Comparison of ENCODE assay signal across 8 mouse cellular contexts in the genomic region with DNA sequence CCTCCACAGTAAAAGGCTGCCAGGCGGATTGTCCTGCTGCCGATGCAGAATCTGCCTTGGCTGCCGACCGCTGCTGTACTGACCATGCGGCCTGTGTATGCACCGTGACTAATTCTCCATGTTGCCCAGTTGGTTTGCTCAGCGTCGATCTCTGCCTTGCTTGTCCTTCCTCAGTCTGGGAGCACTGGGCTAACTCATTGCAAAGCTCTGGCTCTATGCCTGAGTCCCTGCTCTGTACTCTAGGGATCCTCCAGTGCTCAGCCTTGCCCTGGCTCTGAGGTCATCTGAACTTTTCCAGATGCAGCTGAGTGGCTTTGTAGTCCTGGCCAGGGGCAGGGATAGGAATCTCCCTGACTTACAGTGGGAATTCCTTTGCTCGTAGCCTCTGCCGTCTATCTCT. TPM values are rescaled to one million over a fixed set of nuclear protein-coding genes. Genes with fewer than 3 reads are reported as not detected.
A peak's percentile ranks its signal among the peaks of the same experiment; 100 is the strongest.
DNase-seq lines count a peak whose midpoint lies in the region; ATAC-seq and TF ChIP-seq lines count a peak whose summit lies in the region.

No protein-coding gene starts in this region.

- no peak for DNase-seq in lung, postnatal 14 days
- peak; percentile 64 for DNase-seq in embryo, embryonic 10.5 days (ENCODE audit: low spot score)
- peak; percentile 77 to 80 for DNase-seq in kidney, postnatal 36 days
- no peak for DNase-seq in spleen, adult 18-20 months
- DNase-seq in left cerebral cortex, adult 2 months (ENCODE audit: extremely low spot score in 1 of 2, low spot score in 2 of 2), result no peak

- 60% methylated on average over 10 of the region's 10 CpGs for WGBS in lung, embryonic 16.5 days
- WGBS in heart, embryonic 12.5 days, result 42% methylated on average over 10 of the region's 10 CpGs

- no peak overlapping the region for H3K9ac ChIP-seq in lung, embryonic 16.5 days (ENCODE audit: low read length)
- H3K9ac ChIP-seq in heart, embryonic 12.5 days, result no peak overlapping the region

- H3K36me3 ChIP-seq in lung, embryonic 16.5 days (ENCODE audit: control insufficient read depth, insufficient read depth, low read length), result no peaks in the 10 kb centered on the region
- no peaks in the 10 kb centered on the region for H3K36me3 ChIP-seq in heart, embryonic 12.5 days

- peaks cover 52% of the 10 kb centered on the region for H3K4me1 ChIP-seq in lung, embryonic 16.5 days (replicated peaks; ENCODE audit: control insufficient read depth, insufficient read depth, low read length)
- H3K4me1 ChIP-seq in heart, embryonic 12.5 days (replicated peaks), result peaks cover 76% of the 10 kb centered on the region

- no peaks in the 10 kb centered on the region for H3K27me3 ChIP-seq in lung, embryonic 16.5 days (ENCODE audit: control insufficient read depth, insufficient read depth, low read depth, low read length)
- no peaks in the 10 kb centered on the region for H3K27me3 ChIP-seq in heart, embryonic 12.5 days (replicated peaks)

- no peaks in the 10 kb centered on the region for H3K9me3 ChIP-seq in lung, embryonic 16.5 days (ENCODE audit: control insufficient read depth, low read length)
- H3K9me3 ChIP-seq in heart, embryonic 12.5 days (replicated peaks), result no peaks in the 10 kb centered on the region

- 0 out of 2 replicates have a peak overlapping the region, but pooled peaks have one; percentile 16 for H3K27ac ChIP-seq in lung, embryonic 16.5 days (ENCODE audit: low read length)
- peak overlapping the region; percentile 39; the same call in 1 of the 2 replicates for H3K27ac ChIP-seq in heart, embryonic 12.5 days (ENCODE audit: poor library complexity, severe bottlenecking)
- no peak overlapping the region for H3K27ac ChIP-seq in left cerebral cortex, adult 2 months

- no peak for TF ChIP-seq CTCF in left cerebral cortex, adult 2 months (IDR thresholded peaks at IDR 0.05)

- H3K4me3 ChIP-seq in lung, embryonic 16.5 days (ENCODE audit: low read length), result no peak overlapping the region
- no peak overlapping the region for H3K4me3 ChIP-seq in heart, embryonic 12.5 days
- H3K4me3 ChIP-seq in left cerebral cortex, adult 2 months, result no peak overlapping the region

- no peak overlapping the region for H3K4me2 ChIP-seq in lung, embryonic 16.5 days (ENCODE audit: low read depth, low read length)
- H3K4me2 ChIP-seq in heart, embryonic 12.5 days, result peak overlapping the region; percentile 20; the same call in 1 of the 2 replicates

- intact Hi-C loops in left cerebral cortex, adult 2 months (cut with DNase I), result no loop called here

- ATAC-seq in lung, embryonic 16.5 days (ENCODE audit: low read depth), result no peak
- ATAC-seq in heart, embryonic 12.5 days (ENCODE audit: insufficient number of reproducible peaks, low FRiP score), result peak; percentile 62
- ATAC-seq in granulocyte monocyte progenitor cell, adult 5-6 weeks (replicated peaks; ENCODE audit: poor library complexity, severe bottlenecking), result no peak

RNA-seq across cellular contexts. Expression of a gene that starts 24.3 kb away (rescaled TPM):
- polyA plus RNA-seq in lung, embryonic 16.5 days (2015; fragmentation: Nextera tagmentation; extraction: Ambion mirVana), result 20.0 and 22.0 TPM in 2 replicates
- 32.4 and 33.0 TPM in 2 replicates for polyA plus RNA-seq in heart, embryonic 12.5 days (2016; fragmentation: Nextera tagmentation; extraction: Ambion mirVana)
- total RNA-seq in granulocyte monocyte progenitor cell, adult 5-6 weeks (2014; fragmentation: Nextera tagmentation), result not detected in 2 replicates
- 1.9 TPM in 1 of 2 replicates, not detected in the other for total RNA-seq in granulocyte monocyte progenitor cell, adult 5-6 weeks (2017)
- total RNA-seq in left cerebral cortex, adult 2 months (2021), result 100 to 1,000 TPM; 142 to 152 TPM

Comparison
In these comparisons a context has a peak if more than half of its experiments do, and no peak if none do; other contexts are left out.
1. DNase-seq: peak in embryo, embryonic 10.5 days (single experiment) and kidney, postnatal 36 days (2 of 2); none in lung, postnatal 14 days (single experiment), spleen, adult 18-20 months (0 of 2) and left cerebral cortex, adult 2 months (0 of 2).
2. RNA of a gene that starts 24.3 kb away (total RNA-seq): 142 to 152 TPM in left cerebral cortex, adult 2 months; 1.9 TPM in granulocyte monocyte progenitor cell, adult 5-6 weeks; every median in the first group is over 10 times any median in the second.